ENCODE assay signal across 11 mouse cellular contexts in genomic region chr14:31668326-31668725, GRCm38 (mm10). TPM values are rescaled to one million over a fixed set of nuclear protein-coding genes. Genes with fewer than 3 reads are reported as not detected.
A peak's percentile ranks its signal among the peaks of the same experiment; 100 is the strongest.
DNase-seq lines count a peak whose midpoint lies in the region; ATAC-seq and TF ChIP-seq lines count a peak whose summit lies in the region.
"Had no signal": no experiment of that assay in that cellular context is flagged by ENCODE, and none has a peak within 500 bp of the region (broad histone marks: within the 10 kb centered on the region; RNA-seq: fewer than 3 reads in every experiment).

No protein-coding gene starts in this region.

- DNase-seq in heart, postnatal 14 days, result no peak
- no peak for DNase-seq in lung, postnatal 0 days (ENCODE audit: low spot score)
- no peak for DNase-seq in lung, postnatal 25 days (ENCODE audit: low spot score)
- DNase-seq in urinary bladder, postnatal 4 days (ENCODE audit: low spot score in 2 of 2), result no peak
- no peak for DNase-seq in urinary bladder, postnatal 36 days (ENCODE audit: low spot score in 2 of 2)

- peaks cover 28 to 38% of the 10 kb centered on the region in 2 experiments for H3K4me1 ChIP-seq in heart, embryonic 14.5 days (ENCODE audit: control insufficient read depth in 2 of 2, insufficient read depth in 2 of 2, low read length in 2 of 2)
- H3K4me1 ChIP-seq in lung, postnatal 0 days (ENCODE audit: insufficient read depth, low read depth, low read length), result peaks cover 15% of the 10 kb centered on the region
- peaks cover 32% of the 10 kb centered on the region for H3K4me1 ChIP-seq in hindbrain, embryonic 12.5 days
- H3K4me1 ChIP-seq in stomach, embryonic 15.5 days, result peaks cover 16% of the 10 kb centered on the region

- peak overlapping the region; percentile 41 to 67; a peak in 3 of 4 replicates for H3K27ac ChIP-seq in heart, embryonic 14.5 days (replicated peaks in 1 of 2; ENCODE audit: control insufficient read depth in 1 of 2, insufficient read depth in 1 of 2, low read depth in 2 of 2, low read length in 2 of 2)
- peak overlapping the region; percentile 90 for H3K27ac ChIP-seq in lung, postnatal 0 days (ENCODE audit: low read length)
- H3K27ac ChIP-seq in hindbrain, embryonic 12.5 days, result peak overlapping the region; percentile 62; the same call in 1 of the 2 replicates
- H3K27ac ChIP-seq in stomach, embryonic 15.5 days, result peak overlapping the region; percentile 72; the same call in 1 of the 2 replicates

- TF ChIP-seq CTCF in lung, postnatal 0 days (IDR thresholded peaks at IDR 0.05), result no peak

- no peak for ATAC-seq in heart, embryonic 14.5 days (ENCODE audit: insufficient number of reproducible peaks, insufficient read depth, low FRiP score, low read depth)
- no peak for ATAC-seq in lung, postnatal 0 days
- ATAC-seq in hindbrain, embryonic 12.5 days (ENCODE audit: low FRiP score), result no peak
- no peak for ATAC-seq in stomach, embryonic 15.5 days (ENCODE audit: insufficient read depth, low FRiP score, low read depth)
- ATAC-seq: midbrain, embryonic 16.5 days had no signal

- H3K36me3 ChIP-seq in heart, embryonic 14.5 days (ENCODE audit: control insufficient read depth, insufficient read depth, low read length), result peaks cover 18% of the 10 kb centered on the region
- H3K36me3 ChIP-seq in lung, postnatal 0 days (ENCODE audit: insufficient read depth, low read length), result peaks cover 11% of the 10 kb centered on the region; the same call in 1 of the 2 replicates
- H3K36me3 ChIP-seq in hindbrain, embryonic 12.5 days, result 0 out of 2 replicates have a peak, but pooled peaks cover 9% of the 10 kb centered on the region
- peaks cover 13% of the 10 kb centered on the region for H3K36me3 ChIP-seq in stomach, embryonic 15.5 days

- H3K9ac ChIP-seq in heart, embryonic 14.5 days (ENCODE audit: low read length), result no peak overlapping the region
- no peak overlapping the region for H3K9ac ChIP-seq in lung, postnatal 0 days (replicated peaks; ENCODE audit: low read depth)
- no peak overlapping the region for H3K9ac ChIP-seq in hindbrain, embryonic 12.5 days
- no peak overlapping the region for H3K9ac ChIP-seq in stomach, embryonic 15.5 days

- WGBS in heart, embryonic 14.5 days, result 76% methylated on average over 13 of the region's 13 CpGs
- WGBS in lung, postnatal 0 days, result 77% methylated on average over 13 of the region's 13 CpGs
- 82% methylated on average over 13 of the region's 13 CpGs for WGBS in hindbrain, embryonic 12.5 days
- WGBS in stomach, embryonic 15.5 days, result 83% methylated on average over 13 of the region's 13 CpGs

- TF ChIP-seq EP300 in lung, postnatal 0 days (IDR thresholded peaks at IDR 0.05), result no peak

- intact Hi-C loops in heart, postnatal 14 days (cut with DNase I), result no loop called here

- H3K9me3 ChIP-seq in heart, embryonic 14.5 days (ENCODE audit: control insufficient read depth, low read length), result no peaks in the 10 kb centered on the region
- no peaks in the 10 kb centered on the region for H3K9me3 ChIP-seq in lung, postnatal 0 days (ENCODE audit: low read length)
- no peaks in the 10 kb centered on the region for H3K9me3 ChIP-seq in hindbrain, embryonic 12.5 days (replicated peaks)
- no peaks in the 10 kb centered on the region for H3K9me3 ChIP-seq in stomach, embryonic 15.5 days

- no peak overlapping the region for H3K4me2 ChIP-seq in heart, embryonic 14.5 days (ENCODE audit: low read length)
- no peak overlapping the region for H3K4me2 ChIP-seq in lung, postnatal 0 days (replicated peaks; ENCODE audit: low read depth, low read length)
- no peak overlapping the region for H3K4me2 ChIP-seq in hindbrain, embryonic 12.5 days (replicated peaks)
- no peak overlapping the region for H3K4me2 ChIP-seq in stomach, embryonic 15.5 days

- no peaks in the 10 kb centered on the region for H3K27me3 ChIP-seq in heart, embryonic 14.5 days (ENCODE audit: control insufficient read depth, insufficient read depth, low read length)
- H3K27me3 ChIP-seq in lung, postnatal 0 days (replicated peaks; ENCODE audit: insufficient read depth, low read length), result no peaks in the 10 kb centered on the region
- H3K27me3 ChIP-seq in hindbrain, embryonic 12.5 days, result no peaks in the 10 kb centered on the region
- H3K27me3 ChIP-seq in stomach, embryonic 15.5 days (replicated peaks), result no peaks in the 10 kb centered on the region

- H3K4me3 ChIP-seq in heart, embryonic 14.5 days (ENCODE audit: control insufficient read depth in 1 of 2, insufficient read depth in 1 of 2, low read depth in 1 of 2, low read length in 2 of 2), result no peak overlapping the region
- H3K4me3 ChIP-seq in lung, postnatal 0 days (ENCODE audit: low read depth, low read length), result no peak overlapping the region
- H3K4me3 ChIP-seq in hindbrain, embryonic 12.5 days, result no peak overlapping the region
- no peak overlapping the region for H3K4me3 ChIP-seq in stomach, embryonic 15.5 days (replicated peaks)

RNA-seq across cellular contexts. Expression of gene Hacl1, which starts 27.2 kb away (rescaled TPM):
- 12.1 and 14.3 TPM in 2 replicates for polyA plus RNA-seq in heart, embryonic 14.5 days (2014; fragmentation: Nextera tagmentation; extraction: Ambion mirVana)
- 10 to 100 TPM in 1 of 2 experiments, 1 to 10 TPM in 1; 8.8 to 13.1 TPM for total RNA-seq in heart, postnatal 14 days (2021)
- polyA plus RNA-seq in lung, postnatal 0 days (2015; fragmentation: Nextera tagmentation; extraction: Ambion mirVana), result 13.2 and 13.5 TPM in 2 replicates
- 6.9 and 11.5 TPM in 2 replicates for polyA plus RNA-seq in hindbrain, embryonic 12.5 days (2016; fragmentation: Nextera tagmentation; extraction: Ambion mirVana)
- polyA plus RNA-seq in stomach, embryonic 15.5 days (2015; fragmentation: Nextera tagmentation; extraction: Ambion mirVana), result 13.0 and 13.8 TPM in 2 replicates

RNA-seq across cellular contexts. Expression of gene Btd, which starts 27.5 kb away (rescaled TPM):
- 20.6 and 22.3 TPM in 2 replicates for polyA plus RNA-seq in heart, embryonic 14.5 days (2014; fragmentation: Nextera tagmentation; extraction: Ambion mirVana)
- 10 to 100 TPM; 11.0 to 13.8 TPM for total RNA-seq in heart, postnatal 14 days (2021)
- 27.8 and 28.2 TPM in 2 replicates for polyA plus RNA-seq in lung, postnatal 0 days (2015; fragmentation: Nextera tagmentation; extraction: Ambion mirVana)
- 20.2 and 20.8 TPM in 2 replicates for polyA plus RNA-seq in hindbrain, embryonic 12.5 days (2016; fragmentation: Nextera tagmentation; extraction: Ambion mirVana)
- 27.5 and 27.6 TPM in 2 replicates for polyA plus RNA-seq in stomach, embryonic 15.5 days (2015; fragmentation: Nextera tagmentation; extraction: Ambion mirVana)

RNA-seq across cellular contexts. Expression of gene Gm49387, which starts 27.6 kb away (rescaled TPM):
- 1.2 and 1.8 TPM in 2 replicates for polyA plus RNA-seq in heart, embryonic 14.5 days (2014; fragmentation: Nextera tagmentation; extraction: Ambion mirVana)
- total RNA-seq in heart, postnatal 14 days (2021), result 1 to 10 TPM in 1 of 2 experiments, under 1 TPM in 1; 0.85 to 1.2 TPM
- polyA plus RNA-seq in lung, postnatal 0 days (2015; fragmentation: Nextera tagmentation; extraction: Ambion mirVana), result 1.7 and 1.9 TPM in 2 replicates
- polyA plus RNA-seq in hindbrain, embryonic 12.5 days (2016; fragmentation: Nextera tagmentation; extraction: Ambion mirVana), result 0.93 TPM in 1 of 2 replicates, not detected in the other
- not detected in 2 replicates for polyA plus RNA-seq in stomach, embryonic 15.5 days (2015; fragmentation: Nextera tagmentation; extraction: Ambion mirVana)
- total RNA-seq: layer of hippocampus, postnatal 14 days; MEL had no signal
- polyA plus RNA-seq: midbrain, embryonic 16.5 days had no signal
